Mouse (Mus musculus) cortical plate, adult 2 months (tissue): Measurements from ENCODE around the gene Ccr2.

Experiments
- CTCF ChIP-seq: fragments of 200-500 bp; IDR thresholded peaks from 2 replicates; pipeline ENCODE4 v1.5.1; 2011; ENCODE audit warnings: mild to moderate bottlenecking, control low read depth, low read length; ENCODE audit not compliant: insufficient read depth; ENCODE audit errors: extremely low read depth
- POLR2A ChIP-seq: fragments of 200-500 bp; IDR thresholded peaks from 2 replicates; pipeline ENCODE4 v1.6.1; 2011; ENCODE audit warnings: mild to moderate bottlenecking, low read length, control low read depth; ENCODE audit not compliant: insufficient read depth; ENCODE audit errors: extremely low read depth

DNA sequence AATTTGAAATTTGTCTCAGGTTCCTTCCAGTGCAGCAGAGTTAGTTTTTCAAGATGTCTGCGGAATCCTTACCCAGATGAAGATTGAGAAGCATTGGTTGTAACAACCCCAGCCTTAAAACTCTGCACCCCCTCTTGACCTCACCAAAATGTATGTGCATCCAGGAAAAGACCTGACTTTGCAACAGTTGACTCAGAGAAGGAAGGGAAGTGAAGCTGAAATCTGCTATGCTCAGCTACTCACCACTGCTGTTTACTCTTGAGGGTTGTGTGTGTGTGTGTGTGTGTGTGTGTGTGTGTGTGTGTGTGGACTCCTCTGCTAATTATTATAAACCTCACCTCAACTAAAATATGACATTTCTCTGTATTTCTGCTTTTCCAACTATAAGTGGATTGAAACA is 30.2 kb upstream of the Ccr2 start:
- TF ChIP-seq CTCF (no peak), POLR2A (no peak)
